Mouse (Mus musculus): ENCODE measurements at regions not wholly inside any gene's neighbourhood (a gene's known extent, or its start where the extent isn't known, plus 50 kb on each side); places are given as distances from the start of the nearest gene placed in this dataset.

DNA sequence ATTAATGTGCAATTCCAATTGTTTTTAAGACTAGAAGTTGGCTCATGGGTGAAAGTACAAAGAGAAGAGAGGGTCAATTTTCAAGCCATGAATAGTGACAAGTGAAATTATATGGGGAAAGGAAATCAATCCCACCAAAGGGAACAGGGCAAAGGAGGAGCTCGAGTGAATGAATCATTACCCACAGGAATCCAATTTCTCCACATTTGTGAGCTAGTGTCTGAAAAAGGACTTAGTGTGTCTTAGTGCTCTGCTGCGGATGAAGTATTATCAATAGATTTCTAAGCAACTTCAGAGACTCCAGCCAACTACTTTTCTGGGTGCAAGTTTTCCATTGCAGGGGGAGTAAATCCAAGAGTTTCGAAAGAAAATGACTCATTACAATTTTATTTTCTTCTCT is 552.5 kb upstream of the Frg1 start:
- no peaks in the 10 kb centered on the region for H3K27me3 ChIP-seq (ENCODE audit: control insufficient read depth in 1 of 2, insufficient read depth in 2 of 2, low read length in 2 of 2)
- no peak for DNase-seq (ENCODE audit: low read depth, low spot score)
- H3K9ac ChIP-seq (ENCODE audit: control insufficient read depth, low read depth, low read length, poor library complexity, severe bottlenecking), result no peak overlapping the region
- no peaks in the 10 kb centered on the region for H3K9me3 ChIP-seq (replicated peaks; ENCODE audit: insufficient read depth, low read length)
- no peaks in the 10 kb centered on the region for H3K79me2 ChIP-seq (ENCODE audit: control insufficient read depth, insufficient read depth, low read length, poor library complexity)
- H3K36me3 ChIP-seq (ENCODE audit: control insufficient read depth in 1 of 2, insufficient read depth in 2 of 2, low read length in 2 of 2), result no peaks in the 10 kb centered on the region
- TF ChIP-seq RCOR1 (IDR thresholded peaks at IDR 0.05; ENCODE audit: low read depth, low read length) (no peak), ETS1 (IDR thresholded peaks at IDR 0.05; ENCODE audit: low read depth, low read length) (no peak), KAT2A (conservative IDR thresholded peaks at IDR 0.05; ENCODE audit: low read depth, low read length) (no peak), CHD2 (IDR thresholded peaks at IDR 0.05; ENCODE audit: low read length) (no peak), TCF12 (IDR thresholded peaks at IDR 0.05; ENCODE audit: low read depth, low read length) (no peak), BHLHE40 (IDR thresholded peaks at IDR 0.05; ENCODE audit: borderline replicate concordance, low read depth, low read length) (no peak), MEF2A (IDR thresholded peaks at IDR 0.05; ENCODE audit: extremely low read depth, insufficient replicate concordance, low read depth, low read length, poor library complexity, severe bottlenecking) (no peak), NRF1 (IDR thresholded peaks at IDR 0.05; ENCODE audit: insufficient read depth, low read depth, low read length, poor library complexity, severe bottlenecking) (no peak), ELF1 (IDR thresholded peaks at IDR 0.05; ENCODE audit: low read depth, low read length) (no peak), POLR2AphosphoS2 (IDR thresholded peaks at IDR 0.05; ENCODE audit: low read length) (no peak), CHD1 (IDR thresholded peaks at IDR 0.05; ENCODE audit: low read depth, low read length) (no peak), GATA1 (IDR thresholded peaks at IDR 0.05; ENCODE audit: low read depth, low read length) (no peak), MAX (IDR thresholded peaks at IDR 0.05; ENCODE audit: low read length) (no peak), E2F4 (IDR thresholded peaks at IDR 0.05; ENCODE audit: borderline replicate concordance, low read depth, low read length) (no peak), POLR2AphosphoS5 (IDR thresholded peaks at IDR 0.05; ENCODE audit: borderline replicate concordance, low read depth, low read length) (no peak), NELFE (IDR thresholded peaks at IDR 0.05; ENCODE audit: low read depth, low read length) (no peak), MAZ (IDR thresholded peaks at IDR 0.05; ENCODE audit: low read depth, low read length) (no peak), ZC3H11A (IDR thresholded peaks at IDR 0.05; ENCODE audit: low read depth, low read length) (no peak)
- no peak overlapping the region for H3K4me3 ChIP-seq (ENCODE audit: control insufficient read depth in 1 of 2, insufficient read depth in 1 of 2, low read depth in 2 of 2, low read length in 2 of 2)
- no peaks in the 10 kb centered on the region for H3K4me1 ChIP-seq (ENCODE audit: control insufficient read depth in 1 of 2, insufficient read depth in 2 of 2, low read length in 2 of 2)
- no peak overlapping the region for H3K27ac ChIP-seq (ENCODE audit: control insufficient read depth, low read depth, low read length)

DNA sequence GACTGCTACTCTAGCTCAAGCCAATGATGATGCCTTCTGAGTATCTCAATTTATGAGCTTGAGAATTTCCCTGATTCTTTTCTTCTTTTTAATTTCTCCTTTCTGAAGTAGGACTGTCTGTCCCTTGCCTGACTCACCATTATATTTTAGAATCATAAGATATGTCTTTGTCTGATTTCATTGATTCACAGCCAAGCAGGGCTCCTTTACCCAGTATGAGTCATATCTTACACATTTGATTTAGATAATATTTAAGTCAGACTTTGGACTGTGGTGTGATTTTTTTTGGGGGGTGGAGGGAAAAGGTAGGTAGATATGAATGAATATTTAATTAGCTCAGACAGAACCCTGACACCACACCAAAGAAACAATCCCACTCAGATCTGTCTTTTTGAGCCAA is 547.2 kb upstream of the Frg1 start:
- TF ChIP-seq TAL1 (IDR thresholded peaks at IDR 0.05; ENCODE audit: low read length) (no peak), E2F4 (IDR thresholded peaks at IDR 0.05; ENCODE audit: borderline replicate concordance, low read depth, low read length) (no peak), CTCF (IDR thresholded peaks at IDR 0.05 in 2 of 3, conservative IDR thresholded peaks at IDR 0.05 in 1 of 3; ENCODE audit: control insufficient read depth in 1 of 3, insufficient read depth in 1 of 3, low read depth in 2 of 3, low read length in 3 of 3, poor library complexity in 1 of 3, severe bottlenecking in 1 of 3) (no peak), TBP (IDR thresholded peaks at IDR 0.05; ENCODE audit: low read depth, low read length) (no peak), NRF1 (IDR thresholded peaks at IDR 0.05; ENCODE audit: insufficient read depth, low read depth, low read length, poor library complexity, severe bottlenecking) (no peak), POLR2AphosphoS2 (IDR thresholded peaks at IDR 0.05; ENCODE audit: low read length) (no peak), ELF1 (IDR thresholded peaks at IDR 0.05; ENCODE audit: low read depth, low read length) (no peak), MYB (IDR thresholded peaks at IDR 0.05; ENCODE audit: low read depth, low read length) (no peak), RCOR1 (IDR thresholded peaks at IDR 0.05; ENCODE audit: low read depth, low read length) (no peak), UBTF (IDR thresholded peaks at IDR 0.05; ENCODE audit: borderline replicate concordance, insufficient read depth, low read depth, low read length) (no peak), HCFC1 (IDR thresholded peaks at IDR 0.05; ENCODE audit: low read depth, low read length) (no peak), TCF12 (IDR thresholded peaks at IDR 0.05; ENCODE audit: low read depth, low read length) (no peak), ZNF384 (IDR thresholded peaks at IDR 0.05; ENCODE audit: low read depth, low read length) (no peak), CHD2 (IDR thresholded peaks at IDR 0.05; ENCODE audit: low read length) (no peak), SIN3A (IDR thresholded peaks at IDR 0.05; ENCODE audit: low read length) (no peak), MAZ (IDR thresholded peaks at IDR 0.05; ENCODE audit: low read depth, low read length) (no peak), KAT2A (conservative IDR thresholded peaks at IDR 0.05; ENCODE audit: low read depth, low read length) (no peak), MEF2A (IDR thresholded peaks at IDR 0.05; ENCODE audit: extremely low read depth, insufficient replicate concordance, low read depth, low read length, poor library complexity, severe bottlenecking) (no peak), CHD1 (IDR thresholded peaks at IDR 0.05; ENCODE audit: low read depth, low read length) (no peak), USF2 (IDR thresholded peaks at IDR 0.05; ENCODE audit: borderline replicate concordance in 1 of 2, insufficient read depth in 1 of 2, low read depth in 1 of 2, low read length in 2 of 2) (no peak)
- no peaks in the 10 kb centered on the region for H3K27me3 ChIP-seq (ENCODE audit: control insufficient read depth in 1 of 2, insufficient read depth in 2 of 2, low read length in 2 of 2)

More for the DNA sequence above, 547.2 kb upstream of the Frg1 start:
- no peaks in the 10 kb centered on the region for H3K9me3 ChIP-seq (replicated peaks; ENCODE audit: insufficient read depth, low read length)
- no peak overlapping the region for H3K27ac ChIP-seq (ENCODE audit: control insufficient read depth, low read depth, low read length)
- no peaks in the 10 kb centered on the region for H3K79me2 ChIP-seq (ENCODE audit: control insufficient read depth, insufficient read depth, low read length, poor library complexity)
- no peaks in the 10 kb centered on the region for H3K36me3 ChIP-seq (ENCODE audit: control insufficient read depth in 1 of 2, insufficient read depth in 2 of 2, low read length in 2 of 2)
- H3K4me3 ChIP-seq (ENCODE audit: control insufficient read depth in 1 of 2, insufficient read depth in 1 of 2, low read depth in 2 of 2, low read length in 2 of 2), result no peak overlapping the region
- no peak for DNase-seq (ENCODE audit: low read depth, low spot score)
- H3K9ac ChIP-seq (ENCODE audit: control insufficient read depth, low read depth, low read length, poor library complexity, severe bottlenecking), result no peak overlapping the region
- no peaks in the 10 kb centered on the region for H3K4me1 ChIP-seq (ENCODE audit: control insufficient read depth in 1 of 2, insufficient read depth in 2 of 2, low read length in 2 of 2)
